Comparison of ENCODE assay signal across 8 mouse cellular contexts in genomic region chr12:100275850-100276249, GRCm38 (mm10).
DNase-seq lines count a peak whose midpoint lies in the region; TF ChIP-seq lines count a peak whose summit lies in the region.

No protein-coding gene starts in this region.

- H3K27ac ChIP-seq in heart, embryonic 10.5 days: no peak overlapping the region

- peaks cover 11% of the 10 kb centered on the region for H3K4me1 ChIP-seq in heart, embryonic 10.5 days

- H3K79me2 ChIP-seq in myocyte (ENCODE audit: control insufficient read depth, insufficient read depth): no peaks in the 10 kb centered on the region

- WGBS in heart, embryonic 10.5 days: 65% methylated on average over 5 of the region's 5 CpGs

- no peaks in the 10 kb centered on the region for H3K9me3 ChIP-seq in heart, embryonic 10.5 days

- peak; percentile 99 for DNase-seq in heart, adult 11 months
- DNase-seq in heart, embryonic 10.5 days (ENCODE audit: low spot score): no peak
- peak; percentile 82 for DNase-seq in MN1 (ENCODE audit: low spot score)
- DNase-seq in heart, adult 18-20 months: peak; percentile 93 to 96
- peak; percentile 86 for DNase-seq in kidney, postnatal 10 days
- no peak for DNase-seq in cerebellum, postnatal 36 days
- DNase-seq in embryo, embryonic 10 days (ENCODE audit: low spot score): no peak

- H3ac ChIP-seq in myocyte (ENCODE audit: control insufficient read depth, insufficient read length): no peak overlapping the region

- peak overlapping the region; percentile 57 for H3K4me2 ChIP-seq in myocyte (ENCODE audit: low read depth)

- no peak overlapping the region for H3K4me3 ChIP-seq in heart, embryonic 10.5 days
- no peak overlapping the region for H3K4me3 ChIP-seq in myocyte

- no peaks in the 10 kb centered on the region for H3K36me3 ChIP-seq in heart, embryonic 10.5 days
- no peaks in the 10 kb centered on the region for H3K36me3 ChIP-seq in myocyte (ENCODE audit: control insufficient read depth, insufficient read depth)

- no peak for TF ChIP-seq POLR2A in myocyte (IDR thresholded peaks at IDR 0.05; ENCODE audit: insufficient read length, low read depth)

- H3K27me3 ChIP-seq in heart, embryonic 10.5 days (ENCODE audit: insufficient read depth, poor library complexity, severe bottlenecking): no peaks in the 10 kb centered on the region
- H3K27me3 ChIP-seq in myocyte (ENCODE audit: control insufficient read depth, insufficient read depth, insufficient read length): no peaks in the 10 kb centered on the region

TF ChIP-seq in myocyte, 11 proteins besides CTCF, POLR2A, EP300 and RAD21:
- no peak for TF ChIP-seq E2F4 (IDR thresholded peaks at IDR 0.05; ENCODE audit: insufficient read depth)
- TF ChIP-seq REST (IDR thresholded peaks at IDR 0.05; ENCODE audit: insufficient read depth, insufficient read length): no peak
- TF ChIP-seq TCF3 (IDR thresholded peaks at IDR 0.05; ENCODE audit: insufficient read length, low read depth): no peak
- TF ChIP-seq POLR2AphosphoS2 (IDR thresholded peaks at IDR 0.05; ENCODE audit: insufficient read length, low read depth): no peak
- TF ChIP-seq MYOD1 (IDR thresholded peaks at IDR 0.05; ENCODE audit: control insufficient read depth in 1 of 3, insufficient read length in 2 of 3, low read depth in 2 of 3): peak in 2 of 3 experiments; percentile 66 to 80
- peak in 2 of 3 experiments; percentile 66 to 93 for TF ChIP-seq MYOG (IDR thresholded peaks at IDR 0.05; ENCODE audit: control insufficient read depth in 1 of 3, insufficient read depth in 1 of 3, insufficient read length in 2 of 3, low read depth in 2 of 3)
- no peak for TF ChIP-seq USF1 (IDR thresholded peaks at IDR 0.05; ENCODE audit: low read depth)
- peak; percentile 29 for TF ChIP-seq TCF12 (IDR thresholded peaks at IDR 0.05; ENCODE audit: insufficient read depth, poor library complexity, severe bottlenecking)
- no peak for TF ChIP-seq SRF (IDR thresholded peaks at IDR 0.05; ENCODE audit: control insufficient read depth, insufficient read length, low read depth)

Comparison
In these comparisons a context has a peak if more than half of its experiments do, and no peak if none do; other contexts are left out.
1. DNase-seq: peak in heart, adult 11 months (single experiment), MN1 (single experiment), heart, adult 18-20 months (2 of 2) and kidney, postnatal 10 days (single experiment); none in heart, embryonic 10.5 days (single experiment), cerebellum, postnatal 36 days (0 of 2) and embryo, embryonic 10 days (single experiment).